Mouse (Mus musculus) adrenal gland, postnatal 25 days (tissue): ENCODE measurements around the gene Spats2l. TPM values are rescaled to one million over a fixed set of nuclear protein-coding genes. Genes with fewer than 3 reads are reported as not detected.

Experiments used
- DNase-seq: peaks from one replicate; pipeline ENCODE4 v3.0.0; 2021; ENCODE audit warnings: mixed read lengths
- total RNA-seq: library from RNA; stranded (reverse); gene quantifications from 2 replicates; pipeline ENCODE4 v1.2.3, GENCODE M21; 2021

Gene Spats2l
- total RNA-seq, 1 experiment from 2014 or later = 5.7 TPM

DNA sequence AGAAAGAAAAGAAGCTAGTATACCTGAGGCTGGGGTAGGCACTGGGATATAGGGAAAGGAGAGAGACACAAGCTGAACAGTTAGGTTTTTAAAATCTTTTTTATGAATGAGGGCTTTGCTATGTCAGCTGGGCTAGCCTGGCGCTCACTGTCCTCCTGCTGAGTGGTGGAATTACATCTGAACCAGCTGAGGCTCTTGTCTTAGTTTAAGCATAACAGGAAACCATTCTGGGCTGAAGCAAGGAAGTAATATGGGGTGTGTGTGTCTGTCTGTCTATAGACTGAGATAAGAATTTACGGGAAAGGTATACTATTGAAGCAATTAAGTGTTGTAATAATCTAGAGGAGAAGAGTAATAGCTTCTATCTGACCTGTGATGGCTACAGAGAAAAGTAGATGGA lies 197.6 kb downstream of the Spats2l start:
- DNase-seq = no peak

DNA sequence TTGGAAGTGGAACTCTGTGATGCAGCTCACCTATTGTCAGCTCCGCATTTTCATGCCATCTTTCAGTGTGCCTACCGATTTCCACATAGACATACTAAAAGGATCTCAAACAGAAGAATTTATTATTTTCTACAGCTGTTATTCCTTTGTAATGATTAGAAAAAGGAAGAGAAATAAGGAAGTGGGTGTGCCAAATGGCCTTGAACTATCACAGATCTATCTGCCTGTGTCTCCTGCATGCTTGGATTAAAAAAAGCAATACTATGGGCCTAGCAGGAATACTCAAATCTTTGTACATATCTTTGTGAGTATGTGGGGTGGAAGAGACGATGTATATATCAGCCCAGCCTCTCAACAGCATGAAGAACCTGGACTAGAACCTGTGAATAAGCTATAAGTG lies 202.9 kb downstream of the Spats2l start:
- no peak for DNase-seq

DNA sequence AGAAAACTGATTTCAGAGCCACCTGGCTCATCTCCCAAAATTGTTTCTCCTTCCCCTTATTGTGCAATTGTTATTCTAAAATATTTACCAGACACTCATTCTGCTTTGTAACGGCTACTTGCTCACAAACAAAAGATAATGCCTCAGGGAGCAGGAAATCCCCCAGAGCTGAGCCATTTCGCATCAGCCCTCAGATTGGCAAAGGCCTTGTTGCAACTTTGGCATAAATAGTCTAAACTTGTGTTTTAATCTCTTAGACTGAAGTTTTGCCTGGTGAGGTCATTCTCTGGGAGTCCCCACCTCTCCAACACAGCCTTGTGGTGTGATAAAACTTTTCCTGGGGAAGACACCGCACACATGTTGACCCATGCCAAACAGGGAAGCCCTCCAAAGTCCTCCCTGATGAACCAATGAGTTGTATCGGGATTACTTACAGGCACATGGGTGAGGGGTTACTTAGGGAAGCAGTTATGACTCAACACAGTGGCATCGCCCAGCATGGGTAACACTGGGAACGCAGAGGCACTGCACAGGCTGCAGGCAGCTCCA lies 215.2 kb downstream of the Spats2l start:
- peak; percentile 10 for DNase-seq

- DNase-seq = no peak
These were observed 217.3 kb downstream of the Spats2l start for GRCm38 (mm10) chr1:57991277-57991676.

DNA sequence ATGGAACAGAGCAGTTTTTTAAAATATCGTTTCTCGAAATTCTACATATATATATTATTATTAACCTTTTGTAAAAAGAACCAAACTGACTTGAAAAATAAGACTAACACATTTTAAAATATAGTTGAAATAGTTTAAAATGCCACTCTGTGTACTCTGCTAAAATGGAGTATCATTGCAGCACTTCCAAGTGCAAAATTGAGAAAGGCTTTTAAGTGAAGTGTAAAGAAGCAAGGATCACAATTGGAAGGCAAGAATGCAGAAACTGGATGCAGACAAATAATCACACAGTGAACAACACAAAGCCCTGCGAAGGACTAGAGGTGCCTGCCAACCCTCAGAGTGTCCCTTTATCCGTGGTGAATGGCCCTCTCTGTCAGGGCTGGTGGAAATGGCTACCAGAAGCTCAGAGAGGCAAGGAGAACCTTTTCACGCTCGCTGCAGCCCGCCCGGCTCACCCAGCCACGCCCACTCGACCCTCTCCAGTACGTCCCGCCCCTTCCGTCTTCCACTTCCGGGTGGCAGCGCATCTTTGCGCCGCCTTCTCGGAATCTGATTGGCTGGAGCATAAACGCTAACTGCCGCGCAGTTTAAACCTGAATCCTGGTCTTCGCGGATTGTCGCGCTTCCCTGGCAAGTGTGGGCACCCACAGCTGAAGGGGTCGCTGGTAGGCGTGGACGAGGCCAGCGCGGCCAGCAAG lies 221.6 kb downstream of the Spats2l start, which contains the start of gene Sgo2a:
Gene Sgo2a (plus strand): TSS at position 540 of the 701 bp plus-strand sequence.
- DNase-seq = peak; percentile 92

DNA sequence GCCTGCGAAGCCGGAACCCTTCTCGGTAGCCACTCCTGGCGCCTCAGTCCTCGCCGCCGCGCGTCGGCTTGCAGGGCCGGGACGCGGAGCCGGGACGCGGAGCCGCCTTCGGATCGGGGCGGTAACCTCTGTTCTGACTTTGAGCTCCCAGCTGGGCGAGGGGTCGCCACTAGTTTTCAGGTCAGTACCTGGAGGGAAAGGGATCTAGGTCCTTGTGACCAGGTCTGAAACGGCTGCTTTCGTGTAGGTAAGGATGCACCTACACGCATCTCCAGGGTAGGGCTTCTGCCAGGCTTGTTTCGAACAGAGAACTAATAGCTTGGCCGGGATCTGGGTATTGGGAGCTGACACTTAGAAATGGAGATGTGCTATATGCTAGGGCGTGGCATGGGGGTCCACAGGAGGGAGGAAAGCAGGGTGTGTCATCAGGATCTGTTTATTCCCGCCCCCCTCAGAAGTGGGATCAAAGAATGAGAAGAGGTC lies 222.2 kb downstream of the Spats2l start:
- DNase-seq = peak; percentile 3

Other genes starting within 250 kb of the Spats2l start
- 2.1 and 2.2 TPM in 2 replicates for gene Sgo2a, start 221.8 kb downstream of the Spats2l start, total RNA-seq
- 15.8 and 24.0 TPM in 2 replicates for gene Kctd18, start 244.8 kb downstream of the Spats2l start, total RNA-seq